Mouse (Mus musculus) stomach, postnatal 0 days (tissue): ENCODE results near the gene Hnrnpu.

Experiments
- CTCF ChIP-seq: IDR thresholded peaks from 2 replicates; pipeline ENCODE4 v1.5.1; 2016; ENCODE audit warnings: antibody characterized with exemption, low read depth, mild to moderate bottlenecking, moderate library complexity
- EP300 ChIP-seq: optimal IDR thresholded peaks from 2 replicates; pipeline ENCODE3; 2016; ENCODE audit warnings: antibody characterized with exemption

DNA sequence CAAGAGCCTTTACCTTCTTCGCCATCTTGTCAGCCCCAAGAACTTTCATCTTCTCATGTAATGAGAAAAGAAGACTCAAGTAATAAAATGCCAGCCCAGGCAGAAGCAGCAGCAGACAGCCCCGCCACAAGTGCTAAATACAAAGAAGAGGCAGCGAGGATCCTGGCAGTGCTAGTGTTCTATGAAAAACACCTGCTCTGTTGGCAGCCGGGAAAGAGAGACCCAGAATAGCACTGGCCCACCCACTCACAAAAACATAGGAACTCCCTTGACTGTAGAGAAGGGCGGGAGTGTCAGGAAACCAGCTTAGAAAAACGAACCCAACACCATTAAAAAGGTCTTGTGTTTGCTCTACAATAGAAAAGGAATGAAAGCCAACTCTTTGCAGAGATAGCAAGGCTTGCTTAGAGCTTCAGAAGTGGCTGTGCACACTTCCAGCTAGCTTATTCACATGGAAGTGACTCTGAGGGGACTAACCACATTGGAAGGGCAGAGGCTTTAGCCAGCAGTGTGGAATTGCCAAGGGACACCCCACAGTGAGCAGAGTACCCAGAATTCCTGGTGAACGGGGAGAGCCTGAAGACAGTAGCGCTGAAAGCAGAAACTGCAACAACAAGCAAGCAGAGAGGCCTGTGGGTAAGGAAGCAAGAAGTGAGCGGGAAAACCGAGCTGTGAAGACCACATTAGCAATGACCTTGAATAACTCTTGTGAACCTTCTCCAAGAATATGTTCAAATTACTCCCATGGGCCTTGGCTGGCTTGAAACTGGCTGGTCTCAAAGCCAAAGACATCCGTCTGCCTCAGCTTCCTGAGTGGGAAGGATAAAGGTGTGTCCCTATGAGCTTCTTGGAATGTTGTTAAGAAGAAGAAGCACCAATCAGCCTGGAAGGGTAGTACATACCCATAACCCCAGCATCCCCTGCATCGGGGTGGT, 20.4 kb upstream of the Hnrnpu start:
- no peak for TF ChIP-seq CTCF
- TF ChIP-seq EP300: no peak
